Mouse (Mus musculus): ENCODE data around the gene Utrn. TPM values are rescaled to one million over a fixed set of nuclear protein-coding genes. Genes with fewer than 3 reads are reported as not detected.

The Utrn gene
- polyA plus RNA-seq, 1 experiment from 2014 or later = 20.3 TPM

- Histone ChIP-seq H3K27ac (ENCODE audit: low read length) (no peak overlapping the region), H3K9me3 (ENCODE audit: control insufficient read depth, low read length) (no peaks in the 10 kb centered on the region), H3K9ac (replicated peaks; ENCODE audit: low read depth, low read length) (no peak overlapping the region), H3K4me3 (replicated peaks; ENCODE audit: low read length) (no peak overlapping the region), H3K36me3 (ENCODE audit: control insufficient read depth, insufficient read depth) (no peaks in the 10 kb centered on the region), H3K4me2 (ENCODE audit: low read length) (no peak overlapping the region), H3K27me3 (replicated peaks; ENCODE audit: control insufficient read depth, insufficient read depth, low read length) (no peaks in the 10 kb centered on the region), H3K4me1 (replicated peaks; ENCODE audit: control insufficient read depth, insufficient read depth, low read length) (no peaks in the 10 kb centered on the region)
- ATAC-seq = no peak
Measured at GRCm38 (mm10) chr10:12685683-12686082, 183.5 kb downstream of the Utrn start.

- no peaks in the 10 kb centered on the region for H3K9me3 ChIP-seq (ENCODE audit: control insufficient read depth, low read length)
- no peak for ATAC-seq
- H3K27ac ChIP-seq (ENCODE audit: low read length) = no peak overlapping the region
- H3K36me3 ChIP-seq (ENCODE audit: control insufficient read depth, insufficient read depth) = no peaks in the 10 kb centered on the region
- no peaks in the 10 kb centered on the region for H3K4me1 ChIP-seq (replicated peaks; ENCODE audit: control insufficient read depth, insufficient read depth, low read length)
- no peak overlapping the region for H3K4me2 ChIP-seq (ENCODE audit: low read length)
- no peaks in the 10 kb centered on the region for H3K27me3 ChIP-seq (replicated peaks; ENCODE audit: control insufficient read depth, insufficient read depth, low read length)
- H3K4me3 ChIP-seq (replicated peaks; ENCODE audit: low read length) = no peak overlapping the region
- H3K9ac ChIP-seq (replicated peaks; ENCODE audit: low read depth, low read length) = no peak overlapping the region
- WGBS = 84% methylated on average over 3 of the region's 3 CpGs
Measured at GRCm38 (mm10) chr10:12684018-12684417, 185.1 kb downstream of the Utrn start.

GRCm38 (mm10) chr10:12673309-12673708, 195.9 kb downstream of the Utrn start:
- Histone ChIP-seq H3K9ac (replicated peaks; ENCODE audit: low read depth, low read length) (no peak overlapping the region), H3K27me3 (replicated peaks; ENCODE audit: control insufficient read depth, insufficient read depth, low read length) (no peaks in the 10 kb centered on the region), H3K4me2 (ENCODE audit: low read length) (no peak overlapping the region), H3K4me1 (replicated peaks; ENCODE audit: control insufficient read depth, insufficient read depth, low read length) (no peaks in the 10 kb centered on the region), H3K27ac (ENCODE audit: low read length) (no peak overlapping the region), H3K4me3 (replicated peaks; ENCODE audit: low read length) (no peak overlapping the region), H3K9me3 (ENCODE audit: control insufficient read depth, low read length) (no peaks in the 10 kb centered on the region), H3K36me3 (ENCODE audit: control insufficient read depth, insufficient read depth) (no peaks in the 10 kb centered on the region)
- no peak for ATAC-seq
- 92% methylated on average over 5 of the region's 5 CpGs for WGBS

DNA sequence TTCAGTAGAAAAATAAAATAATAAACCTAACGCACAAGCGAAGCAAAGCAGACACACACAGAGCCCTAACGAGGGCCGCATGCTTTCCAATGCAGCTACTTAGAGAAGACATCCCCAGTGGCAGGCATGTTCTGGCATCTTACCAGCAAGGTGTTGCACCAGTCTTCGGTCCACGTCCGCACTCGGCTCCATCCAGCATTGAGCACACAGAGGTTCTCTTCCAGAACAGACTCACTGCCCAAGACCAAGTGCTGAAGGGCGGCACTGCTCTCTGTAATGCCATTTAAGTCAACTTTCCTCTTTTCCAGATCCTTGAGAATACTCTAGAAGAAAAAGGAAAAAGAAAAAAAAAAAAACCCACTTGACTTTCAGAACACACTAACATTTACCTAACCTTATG, 197.6 kb downstream of the Utrn start:
- no peak overlapping the region for H3K9ac ChIP-seq (replicated peaks; ENCODE audit: low read depth, low read length)
- H3K4me1 ChIP-seq (replicated peaks; ENCODE audit: control insufficient read depth, insufficient read depth, low read length) = no peaks in the 10 kb centered on the region
- no peaks in the 10 kb centered on the region for H3K9me3 ChIP-seq (ENCODE audit: control insufficient read depth, low read length)
- no peak overlapping the region for H3K27ac ChIP-seq (ENCODE audit: low read length)
- no peak for ATAC-seq
- no peak overlapping the region for H3K4me3 ChIP-seq (replicated peaks; ENCODE audit: low read length)
- no peaks in the 10 kb centered on the region for H3K36me3 ChIP-seq (ENCODE audit: control insufficient read depth, insufficient read depth)
- H3K4me2 ChIP-seq (ENCODE audit: low read length) = no peak overlapping the region
- H3K27me3 ChIP-seq (replicated peaks; ENCODE audit: control insufficient read depth, insufficient read depth, low read length) = no peaks in the 10 kb centered on the region
- 84% methylated on average over 9 of the region's 9 CpGs for WGBS

GRCm38 (mm10) chr10:12662035-12662434, 207.1 kb downstream of the Utrn start:
- ATAC-seq = no peak
- Histone ChIP-seq H3K9ac (replicated peaks; ENCODE audit: low read depth, low read length) (no peak overlapping the region), H3K27me3 (replicated peaks; ENCODE audit: control insufficient read depth, insufficient read depth, low read length) (no peaks in the 10 kb centered on the region), H3K36me3 (ENCODE audit: control insufficient read depth, insufficient read depth) (0 out of 2 replicates have a peak, but pooled peaks cover 3% of the 10 kb centered on the region), H3K9me3 (ENCODE audit: control insufficient read depth, low read length) (peaks cover 3% of the 10 kb centered on the region), H3K4me1 (replicated peaks; ENCODE audit: control insufficient read depth, insufficient read depth, low read length) (no peaks in the 10 kb centered on the region), H3K27ac (ENCODE audit: low read length) (no peak overlapping the region), H3K4me3 (replicated peaks; ENCODE audit: low read length) (no peak overlapping the region), H3K4me2 (ENCODE audit: low read length) (no peak overlapping the region)
- WGBS = 93% methylated on average over 4 of the region's 4 CpGs

DNA sequence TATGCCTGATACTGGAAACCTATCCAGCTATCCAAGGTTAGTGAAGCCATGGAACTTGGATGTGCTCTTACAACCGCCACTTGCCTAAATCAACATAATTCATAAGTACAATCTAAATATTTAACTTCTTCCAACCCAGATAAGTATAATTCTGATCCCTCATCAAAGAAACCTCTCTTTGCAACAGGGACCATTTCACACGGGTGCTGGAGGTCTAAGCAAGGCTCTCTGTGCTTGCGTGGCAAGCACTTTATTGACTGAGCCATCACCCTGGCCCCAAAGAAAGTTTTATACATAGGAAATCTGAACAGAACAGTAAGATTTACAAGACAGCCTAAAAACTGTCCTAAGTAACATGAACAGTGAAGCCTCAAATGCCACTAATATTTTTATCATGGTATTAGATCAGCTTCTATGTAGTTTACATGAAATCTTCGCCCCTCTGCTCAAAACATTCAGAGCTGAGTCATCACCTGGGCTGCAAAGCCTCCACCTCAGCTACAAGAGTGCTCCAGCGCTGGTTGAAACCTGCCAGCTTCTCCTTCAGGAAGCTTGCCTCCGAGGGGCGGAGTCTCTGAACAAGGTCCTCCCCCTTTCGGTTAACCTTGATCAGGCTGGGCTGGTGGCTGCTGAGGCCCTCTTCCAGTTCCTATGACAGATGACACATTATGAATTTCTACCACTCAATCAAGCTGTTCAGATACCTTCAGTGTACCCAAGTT, 211.0 kb downstream of the Utrn start:
- H3K4me3 ChIP-seq (replicated peaks; ENCODE audit: low read length) = no peak overlapping the region
- no peaks in the 10 kb centered on the region for H3K27me3 ChIP-seq (replicated peaks; ENCODE audit: control insufficient read depth, insufficient read depth, low read length)
- no peaks in the 10 kb centered on the region for H3K4me1 ChIP-seq (replicated peaks; ENCODE audit: control insufficient read depth, insufficient read depth, low read length)
- no peak for ATAC-seq
- H3K27ac ChIP-seq (ENCODE audit: low read length) = no peak overlapping the region
- peaks cover 3% of the 10 kb centered on the region for H3K9me3 ChIP-seq (ENCODE audit: control insufficient read depth, low read length)
- H3K36me3 ChIP-seq (ENCODE audit: control insufficient read depth, insufficient read depth) = 0 out of 2 replicates have a peak, but pooled peaks cover 3% of the 10 kb centered on the region
- no peak overlapping the region for H3K4me2 ChIP-seq (ENCODE audit: low read length)
- WGBS = 81% methylated on average over 8 of the region's 8 CpGs
- no peak overlapping the region for H3K9ac ChIP-seq (replicated peaks; ENCODE audit: low read depth, low read length)

DNA sequence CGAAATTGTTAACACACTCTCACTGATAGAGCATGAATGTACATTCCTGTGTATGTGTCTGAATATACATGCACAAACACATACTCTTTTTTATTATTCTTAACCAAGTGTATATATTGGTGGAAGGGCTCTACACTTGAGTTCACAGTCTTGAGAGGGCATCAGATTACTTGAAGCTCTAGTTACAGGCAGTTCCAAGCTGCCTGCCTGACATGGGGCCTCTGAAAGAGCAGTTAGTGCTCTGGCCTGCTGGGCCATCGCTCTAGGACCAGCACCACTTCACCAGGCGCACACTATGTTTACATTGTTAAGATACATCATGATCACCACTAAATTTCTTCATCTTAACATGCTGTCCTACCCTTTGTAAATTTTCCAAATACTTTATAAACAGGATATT, 216.2 kb downstream of the Utrn start:
- no peak overlapping the region for H3K4me3 ChIP-seq (replicated peaks; ENCODE audit: low read length)
- ATAC-seq = no peak
- H3K27ac ChIP-seq (ENCODE audit: low read length) = no peak overlapping the region
- no peaks in the 10 kb centered on the region for H3K9me3 ChIP-seq (ENCODE audit: control insufficient read depth, low read length)
- H3K27me3 ChIP-seq (replicated peaks; ENCODE audit: control insufficient read depth, insufficient read depth, low read length) = no peaks in the 10 kb centered on the region
- H3K9ac ChIP-seq (replicated peaks; ENCODE audit: low read depth, low read length) = no peak overlapping the region
- no peak overlapping the region for H3K4me2 ChIP-seq (ENCODE audit: low read length)
- no peaks in the 10 kb centered on the region for H3K36me3 ChIP-seq (ENCODE audit: control insufficient read depth, insufficient read depth)
- H3K4me1 ChIP-seq (replicated peaks; ENCODE audit: control insufficient read depth, insufficient read depth, low read length) = no peaks in the 10 kb centered on the region
- 95% methylated on average over 3 of the region's 3 CpGs for WGBS

- Histone ChIP-seq H3K36me3 (ENCODE audit: control insufficient read depth, insufficient read depth) (no peaks in the 10 kb centered on the region), H3K9me3 (ENCODE audit: control insufficient read depth, low read length) (no peaks in the 10 kb centered on the region), H3K4me1 (replicated peaks; ENCODE audit: control insufficient read depth, insufficient read depth, low read length) (no peaks in the 10 kb centered on the region), H3K27me3 (replicated peaks; ENCODE audit: control insufficient read depth, insufficient read depth, low read length) (no peaks in the 10 kb centered on the region), H3K9ac (replicated peaks; ENCODE audit: low read depth, low read length) (no peak overlapping the region), H3K4me2 (ENCODE audit: low read length) (no peak overlapping the region), H3K27ac (ENCODE audit: low read length) (no peak overlapping the region), H3K4me3 (replicated peaks; ENCODE audit: low read length) (no peak overlapping the region)
- 34% methylated on average over 5 of the region's 5 CpGs for WGBS
- ATAC-seq = no peak
Measured at GRCm38 (mm10) chr10:12646119-12646518, 223.0 kb downstream of the Utrn start.

GRCm38 (mm10) chr10:12643336-12643735, 225.8 kb downstream of the Utrn start:
- H3K4me2 ChIP-seq (ENCODE audit: low read length) = no peak overlapping the region
- no peak overlapping the region for H3K4me3 ChIP-seq (replicated peaks; ENCODE audit: low read length)
- no peaks in the 10 kb centered on the region for H3K27me3 ChIP-seq (replicated peaks; ENCODE audit: control insufficient read depth, insufficient read depth, low read length)
- ATAC-seq = no peak
- no peaks in the 10 kb centered on the region for H3K4me1 ChIP-seq (replicated peaks; ENCODE audit: control insufficient read depth, insufficient read depth, low read length)
- no peak overlapping the region for H3K27ac ChIP-seq (ENCODE audit: low read length)
- H3K36me3 ChIP-seq (ENCODE audit: control insufficient read depth, insufficient read depth) = no peaks in the 10 kb centered on the region
- no peaks in the 10 kb centered on the region for H3K9me3 ChIP-seq (ENCODE audit: control insufficient read depth, low read length)
- 74% methylated on average over 8 of the region's 8 CpGs for WGBS
- H3K9ac ChIP-seq (replicated peaks; ENCODE audit: low read depth, low read length) = no peak overlapping the region

GRCm38 (mm10) chr10:12639638-12640037, 229.5 kb downstream of the Utrn start:
- no peak overlapping the region for H3K4me3 ChIP-seq (replicated peaks; ENCODE audit: low read length)
- no peak overlapping the region for H3K27ac ChIP-seq (ENCODE audit: low read length)
- no peak overlapping the region for H3K4me2 ChIP-seq (ENCODE audit: low read length)
- no peak for ATAC-seq
- H3K36me3 ChIP-seq (ENCODE audit: control insufficient read depth, insufficient read depth) = no peaks in the 10 kb centered on the region
- H3K9ac ChIP-seq (replicated peaks; ENCODE audit: low read depth, low read length) = no peak overlapping the region
- H3K9me3 ChIP-seq (ENCODE audit: control insufficient read depth, low read length) = no peaks in the 10 kb centered on the region
- H3K27me3 ChIP-seq (replicated peaks; ENCODE audit: control insufficient read depth, insufficient read depth, low read length) = no peaks in the 10 kb centered on the region
- WGBS = 70% methylated on average over 4 of the region's 4 CpGs
- H3K4me1 ChIP-seq (replicated peaks; ENCODE audit: control insufficient read depth, insufficient read depth, low read length) = no peaks in the 10 kb centered on the region
